Mouse (Mus musculus) intestine, embryonic 14.5 days (tissue): ENCODE results near the gene Pigs. TPM values are rescaled to one million over a fixed set of nuclear protein-coding genes. Genes with fewer than 3 reads are reported as not detected.

Source experiments
- ATAC-seq: fragments of 200-750 bp; cut with Nextera tagmentation; replicated peaks from 2 replicates; pipeline ENCODE4 v1.8.0; 2017; ENCODE audit warnings: low read depth, moderate number of reproducible peaks, moderate TSS enrichment, moderate library complexity; ENCODE audit not compliant: low FRiP score, low TSS enrichment
- DNase-seq: peaks from one replicate; pipeline ENCODE4 v3.0.0-alpha.2; 2018; ENCODE audit warnings: low spot score
- H3K27ac ChIP-seq: fragments of 300-500 bp; sonication (generic); 2 replicates; pipeline ENCODE4 v1.5.1; 2014; ENCODE audit warnings: low read depth, mild to moderate bottlenecking, control low read depth
- H3K27me3 ChIP-seq: fragments of 300-500 bp; sonication (generic); replicated peaks from 2 replicates; pipeline ENCODE4 v1.6.1; 2014; ENCODE audit warnings: low read length, control low read depth; ENCODE audit not compliant: control insufficient read depth, insufficient read depth
- H3K36me3 ChIP-seq: fragments of 300-500 bp; sonication (generic); 2 replicates; pipeline ENCODE4 v1.6.1; 2014; ENCODE audit warnings: low read length, control low read depth; ENCODE audit not compliant: control insufficient read depth, insufficient read depth
- H3K4me1 ChIP-seq: fragments of 300-500 bp; sonication (generic); replicated peaks from 2 replicates; pipeline ENCODE4 v1.6.1; 2014; ENCODE audit warnings: low read length, control low read depth, mixed read lengths; ENCODE audit not compliant: control insufficient read depth, insufficient read depth
- H3K4me2 ChIP-seq: fragments of 300-500 bp; sonication (generic); 2 replicates; pipeline ENCODE4 v1.6.1; 2014; ENCODE audit warnings: low read length
- H3K4me3 ChIP-seq: fragments of 300-500 bp; sonication (generic); 2 replicates; pipeline ENCODE4 v1.5.1; 2014; ENCODE audit warnings: low read depth, low read length, control low read depth, mixed read lengths
- H3K9ac ChIP-seq: fragments of 300-500 bp; sonication (generic); 2 replicates; pipeline ENCODE4 v1.6.1; 2014; ENCODE audit warnings: mild to moderate bottlenecking, low read length
- H3K9me3 ChIP-seq: fragments of 300-500 bp; sonication (generic); 2 replicates; pipeline ENCODE4 v1.6.1; 2016; ENCODE audit warnings: low read length, control low read depth; ENCODE audit not compliant: control insufficient read depth
- WGBS: fragments of 180-500 bp; shearing (Covaris S2); extraction: QIAGEN DNeasy Blood & Tissue Kit; methylation state at CpG from one replicate; pipeline ENCODE4 v1.1.7; 2014; 5-methylcytosine and 5-hydroxymethylcytosine counted together
- polyA plus RNA-seq: library from polyadenylated mRNA; unstranded; fragments of >200 nt; fragmentation: Nextera tagmentation; extraction: Ambion mirVana; gene quantifications from 2 replicates; pipeline ENCODE4 v1.2.1, GENCODE M21; 2014

Pigs gene
- polyA plus RNA-seq, 1 experiment from 2014 or later = 79.1 TPM

GRCm38 (mm10) chr11:78305272-78305671, 22.9 kb upstream of the Pigs start:
- Histone ChIP-seq H3K4me1 (no peaks in the 10 kb centered on the region; the same call in 1 of the 2 replicates), H3K27me3 (no peaks in the 10 kb centered on the region), H3K27ac (no peak overlapping the region), H3K4me3 (no peak overlapping the region), H3K9ac (no peak overlapping the region), H3K36me3 (peaks cover 60% of the 10 kb centered on the region), H3K4me2 (no peak overlapping the region), H3K9me3 (no peaks in the 10 kb centered on the region)
- DNase-seq (no peak), ATAC-seq (no peak)
- 86% methylated on average over 4 of the region's 4 CpGs for WGBS

DNA sequence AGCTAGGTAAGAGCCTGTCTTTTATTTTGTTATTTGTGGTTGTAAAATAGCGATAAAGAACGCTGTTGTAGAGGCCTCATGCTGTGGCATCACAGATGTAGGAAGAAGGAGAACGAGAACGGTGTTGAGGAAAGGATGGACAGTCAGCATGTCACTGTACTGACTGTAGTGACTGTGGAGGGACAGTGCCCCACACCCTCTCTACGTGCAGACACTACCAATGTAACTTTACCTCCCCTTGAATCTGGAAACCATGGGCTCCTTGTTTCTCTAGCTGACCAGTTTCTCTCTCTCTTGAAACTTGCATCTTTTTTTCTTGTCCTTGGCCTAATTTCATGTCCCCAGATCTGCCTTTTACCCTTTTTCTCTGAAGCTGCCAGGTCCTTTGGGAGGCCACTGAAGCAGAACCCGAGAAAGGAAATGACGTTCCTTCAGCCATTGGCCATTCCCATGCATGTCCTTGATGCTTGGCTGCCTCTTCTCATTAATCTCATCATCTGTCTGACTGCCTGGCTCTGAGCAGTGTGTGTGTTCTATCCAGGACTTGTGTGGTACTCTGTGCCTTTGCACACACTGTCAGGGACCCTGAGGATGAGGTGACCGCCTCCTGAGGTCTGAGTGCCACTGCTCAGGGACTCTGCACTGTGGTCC, 17.2 kb upstream of the Pigs start:
- WGBS = 93% methylated on average over 8 of the region's 8 CpGs
- Histone ChIP-seq H3K27ac (no peak overlapping the region), H3K4me2 (no peak overlapping the region), H3K9ac (no peak overlapping the region), H3K9me3 (no peaks in the 10 kb centered on the region), H3K4me3 (no peak overlapping the region), H3K36me3 (peaks cover 84% of the 10 kb centered on the region), H3K27me3 (no peaks in the 10 kb centered on the region), H3K4me1 (no peaks in the 10 kb centered on the region)
- DNase-seq (no peak), ATAC-seq (no peak)

- no peak for ATAC-seq
- Histone ChIP-seq H3K27me3 (no peaks in the 10 kb centered on the region), H3K4me2 (no peak overlapping the region), H3K36me3 (peaks cover 91% of the 10 kb centered on the region), H3K27ac (no peak overlapping the region), H3K9me3 (no peaks in the 10 kb centered on the region), H3K9ac (no peak overlapping the region), H3K4me3 (no peak overlapping the region), H3K4me1 (no peaks in the 10 kb centered on the region)
- 97% methylated on average over 2 of the region's 2 CpGs for WGBS
- no peak for DNase-seq
Measured at GRCm38 (mm10) chr11:78313662-78314061, 14.6 kb upstream of the Pigs start.

DNA sequence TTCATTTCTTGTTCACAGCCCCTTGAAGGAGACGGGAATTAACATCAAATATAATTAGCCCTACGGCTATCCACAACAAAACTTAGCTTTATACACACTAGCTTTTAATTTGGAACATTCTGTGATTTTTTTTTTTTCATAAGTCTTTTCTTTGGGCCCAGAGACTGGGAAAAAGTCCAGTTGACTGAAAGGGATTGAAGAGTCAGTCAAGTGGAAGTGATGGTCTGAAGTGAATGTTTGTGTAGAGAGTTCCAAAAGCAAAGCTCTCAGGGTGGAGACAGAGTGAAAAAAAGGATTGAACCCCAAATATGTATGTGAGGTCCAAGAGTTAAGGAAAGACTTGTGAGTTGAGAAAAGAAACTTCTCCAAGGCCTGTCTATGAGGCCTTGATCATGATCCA, 9.8 kb upstream of the Pigs start:
- peaks cover 84% of the 10 kb centered on the region for H3K36me3 ChIP-seq
- 91% methylated on average over 2 of the region's 2 CpGs for WGBS
- no peaks in the 10 kb centered on the region for H3K9me3 ChIP-seq
- H3K4me3 ChIP-seq = no peak overlapping the region
- DNase-seq = no peak
- no peaks in the 10 kb centered on the region; the same call in 1 of the 2 replicates for H3K4me1 ChIP-seq
- ATAC-seq = no peak
- H3K27me3 ChIP-seq = no peaks in the 10 kb centered on the region
- no peak overlapping the region for H3K9ac ChIP-seq
- no peak overlapping the region for H3K27ac ChIP-seq
- H3K4me2 ChIP-seq = no peak overlapping the region

DNA sequence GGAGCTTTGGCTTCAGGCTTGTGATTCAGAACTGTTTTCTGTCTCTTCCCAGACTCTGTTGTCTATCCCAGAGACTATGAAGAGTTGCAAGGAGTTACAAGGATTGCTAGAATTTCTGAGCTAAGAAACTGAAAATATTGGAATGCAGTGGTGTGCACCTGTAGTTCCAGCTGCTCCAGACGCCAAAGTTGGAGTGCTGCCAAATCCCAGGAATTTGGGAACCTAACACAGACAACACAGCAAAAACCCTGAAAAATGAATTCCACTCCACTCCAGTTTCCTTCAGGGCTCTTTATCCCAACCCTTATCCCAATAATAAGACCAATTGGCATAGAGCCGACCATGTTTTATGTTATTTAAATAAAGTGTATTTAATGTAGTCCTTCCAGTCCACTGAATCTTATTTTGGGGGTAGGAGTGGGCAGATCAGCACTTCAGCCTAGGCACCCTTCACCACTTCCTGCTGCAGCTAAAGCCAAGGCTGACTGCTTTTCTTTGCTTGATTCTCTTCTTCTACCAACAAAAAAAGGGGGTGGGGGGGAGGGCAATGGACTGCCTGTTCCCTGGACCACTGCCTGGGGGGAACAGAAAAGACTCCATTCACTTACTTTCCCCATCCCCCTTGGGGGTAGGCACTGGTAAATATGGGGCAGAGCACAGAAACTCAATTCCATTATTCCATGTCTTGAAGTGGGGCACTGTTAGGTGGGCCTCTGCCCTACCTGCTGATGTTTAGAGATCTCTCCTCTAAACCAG, 6.0 kb upstream of the Pigs start:
- Histone ChIP-seq H3K27me3 (no peaks in the 10 kb centered on the region), H3K4me1 (no peaks in the 10 kb centered on the region; the same call in 1 of the 2 replicates), H3K4me3 (no peak overlapping the region), H3K4me2 (peak overlapping the region; percentile 34; the same call in 1 of the 2 replicates), H3K9ac (no peak overlapping the region), H3K36me3 (peaks cover 48% of the 10 kb centered on the region), H3K9me3 (no peaks in the 10 kb centered on the region), H3K27ac (0 out of 2 replicates have a peak overlapping the region, but pooled peaks have one; percentile 11)
- ATAC-seq = no peak; the same call in none of the 2 replicates
- DNase-seq = no peak
- 36% methylated on average over 2 of the region's 2 CpGs for WGBS

DNA sequence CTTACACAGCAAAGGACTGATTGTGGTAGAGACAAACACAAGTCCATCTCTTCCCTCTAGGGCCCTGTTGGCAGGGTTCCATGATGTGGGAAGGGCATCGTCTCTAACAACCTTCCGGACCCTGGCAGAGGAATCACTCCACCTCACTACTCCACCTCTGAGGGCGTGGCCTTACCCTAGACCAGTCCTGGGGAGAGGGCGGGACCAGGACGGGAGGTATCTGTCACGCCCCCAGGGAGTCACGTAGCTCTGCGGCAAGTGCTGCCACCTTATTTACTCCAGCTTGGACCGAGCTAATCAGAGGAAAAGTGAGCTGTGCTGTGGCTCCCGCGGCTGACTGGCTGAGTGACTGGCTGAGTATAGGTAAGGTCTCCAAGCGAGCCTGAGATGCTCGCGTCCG, 5.4 kb upstream of the Pigs start, which contains the start of gene Aldoc:
Gene Aldoc (plus strand): TSS at position 109 of the 400 bp plus-strand sequence.
- H3K36me3 ChIP-seq = peaks cover 42% of the 10 kb centered on the region
- no peaks in the 10 kb centered on the region for H3K9me3 ChIP-seq
- peak within 1 kb of the TSS; percentile 5; the same call in 1 of the 2 replicates for H3K9ac ChIP-seq
- peak within 1 kb of the TSS; percentile 16 for H3K4me3 ChIP-seq
- ATAC-seq (peak; percentile 94), DNase-seq (peak; percentile 80)
- H3K4me1 ChIP-seq = no peaks in the 10 kb centered on the region; the same call in 1 of the 2 replicates
- no peaks in the 10 kb centered on the region for H3K27me3 ChIP-seq
- H3K4me2 ChIP-seq = peak within 1 kb of the TSS; percentile 34
- WGBS = 4% methylated on average over 15 of the region's 15 CpGs
- 0 out of 2 replicates have a peak within 1 kb of the TSS, but pooled peaks have one; percentile 11 for H3K27ac ChIP-seq

GRCm38 (mm10) chr11:78324000-78324785, 4.0 kb upstream of the Pigs start:
- DNase-seq (no peak), ATAC-seq (no peak)
- H3K9me3 ChIP-seq = no peaks in the 10 kb centered on the region
- no peak overlapping the region for H3K4me2 ChIP-seq
- H3K36me3 ChIP-seq = peaks cover 28% of the 10 kb centered on the region
- H3K9ac ChIP-seq = no peak overlapping the region
- WGBS = 87% methylated on average over 15 of the region's 15 CpGs
- H3K4me3 ChIP-seq = no peak overlapping the region
- no peaks in the 10 kb centered on the region for H3K27me3 ChIP-seq
- H3K4me1 ChIP-seq = peaks cover 5% of the 10 kb centered on the region
- H3K27ac ChIP-seq = no peak overlapping the region

GRCm38 (mm10) chr11:78324965-78325364, 3.2 kb upstream of the Pigs start:
- no peak overlapping the region for H3K27ac ChIP-seq
- no peaks in the 10 kb centered on the region for H3K27me3 ChIP-seq
- DNase-seq (no peak), ATAC-seq (no peak)
- no peak overlapping the region for H3K9ac ChIP-seq
- WGBS = 86% methylated on average over 12 of the region's 12 CpGs
- no peaks in the 10 kb centered on the region for H3K9me3 ChIP-seq
- peaks cover 20% of the 10 kb centered on the region for H3K36me3 ChIP-seq
- peaks cover 7% of the 10 kb centered on the region for H3K4me1 ChIP-seq
- H3K4me2 ChIP-seq = no peak overlapping the region
- no peak overlapping the region for H3K4me3 ChIP-seq
